Mouse (Mus musculus): ENCODE results near the gene Wdr20. TPM values are rescaled to one million over a fixed set of nuclear protein-coding genes. Genes with fewer than 3 reads are reported as not detected.

Wdr20 gene
- total and polyA plus RNA-seq, 3 experiments, result 16.4 to 47.1 (median 28.5) TPM

- Histone ChIP-seq H3K4me1 (ENCODE audit: insufficient read depth, low read depth, low read length) (peaks cover 60% of the 10 kb centered on the region), H3K36me3 (replicated peaks) (no peaks in the 10 kb centered on the region)
- ATAC-seq (ENCODE audit: extremely low read depth, insufficient number of reproducible peaks, low FRiP score, poor library complexity, severe bottlenecking), result peak; percentile 85
Measured at GRCm38 (mm10) chr12:110706337-110707231, 31.2 kb upstream of the Wdr20 start.

GRCm38 (mm10) chr12:110707451-110707850 is 30.3 kb upstream of the Wdr20 start:
- peaks cover 33% of the 10 kb centered on the region for H3K27me3 ChIP-seq (ENCODE audit: insufficient read depth, low read length)

More at GRCm38 (mm10) chr12:110706337-110707231, 31.2 kb upstream of the Wdr20 start:
- H3K4me3 ChIP-seq (ENCODE audit: low read depth, low read length), result peak overlapping the region; percentile 62; the same call in 1 of the 2 replicates
- peaks cover 29% of the 10 kb centered on the region for H3K27me3 ChIP-seq (ENCODE audit: insufficient read depth, low read length)
- DNase-seq (ENCODE audit: low spot score), result peak; percentile 91
- H3K9me3 ChIP-seq (replicated peaks), result no peaks in the 10 kb centered on the region
- TF ChIP-seq GATA2 (IDR thresholded peaks at IDR 0.05; ENCODE audit: borderline replicate concordance, low read depth, low read length) (no peak), GATA1 (IDR thresholded peaks at IDR 0.05; ENCODE audit: borderline replicate concordance, low read length) (no peak), POLR2AphosphoS5 (IDR thresholded peaks at IDR 0.05; ENCODE audit: insufficient replicate concordance, low read depth, low read length) (no peak), TAL1 (conservative IDR thresholded peaks at IDR 0.05; ENCODE audit: low read depth, low read length) (no peak)

DNA sequence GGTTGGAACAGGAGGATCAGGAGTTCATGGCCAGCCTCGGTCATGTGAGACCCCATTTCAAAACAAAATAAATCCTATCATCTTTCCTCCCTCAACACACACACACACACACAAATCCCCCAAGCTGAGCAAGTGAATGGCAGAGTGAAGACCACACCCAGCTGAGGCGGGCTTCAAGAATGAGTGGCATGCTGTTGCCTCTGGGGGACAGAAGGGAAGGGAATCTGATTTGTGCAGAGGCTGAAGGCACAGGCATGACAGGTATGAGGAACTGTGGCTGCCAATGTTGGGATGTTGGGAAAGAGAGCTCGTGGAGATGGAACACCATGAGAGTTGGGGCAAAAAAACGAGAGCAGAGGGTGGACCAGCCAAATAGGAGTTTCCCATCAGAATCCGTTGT is 26.5 kb upstream of the Wdr20 start:
- no peak for DNase-seq (ENCODE audit: low spot score)
- no peaks in the 10 kb centered on the region for H3K36me3 ChIP-seq (replicated peaks)
- peaks cover 5% of the 10 kb centered on the region; the same call in 1 of the 2 replicates for H3K9me3 ChIP-seq (replicated peaks)
- no peak for ATAC-seq (ENCODE audit: extremely low read depth, insufficient number of reproducible peaks, low FRiP score, poor library complexity, severe bottlenecking)
- TF ChIP-seq POLR2AphosphoS5 (IDR thresholded peaks at IDR 0.05; ENCODE audit: insufficient replicate concordance, low read depth, low read length) (no peak), CTCF (IDR thresholded peaks at IDR 0.05; ENCODE audit: low read depth, low read length) (no peak), TAL1 (conservative IDR thresholded peaks at IDR 0.05; ENCODE audit: low read depth, low read length) (no peak), GATA2 (IDR thresholded peaks at IDR 0.05; ENCODE audit: borderline replicate concordance, low read depth, low read length) (no peak), GATA1 (IDR thresholded peaks at IDR 0.05; ENCODE audit: borderline replicate concordance, low read length) (no peak)
- no peak overlapping the region for H3K4me3 ChIP-seq (ENCODE audit: low read depth, low read length)
- H3K4me1 ChIP-seq (ENCODE audit: insufficient read depth, low read depth, low read length), result peaks cover 44% of the 10 kb centered on the region
- peaks cover 28% of the 10 kb centered on the region for H3K27me3 ChIP-seq (ENCODE audit: insufficient read depth, low read length)

More at GRCm38 (mm10) chr12:110707451-110707850, 30.3 kb upstream of the Wdr20 start:
- TF ChIP-seq CTCF (IDR thresholded peaks at IDR 0.05; ENCODE audit: low read depth, low read length), result no peak
- no peak for TF ChIP-seq GATA2 (IDR thresholded peaks at IDR 0.05; ENCODE audit: borderline replicate concordance, low read depth, low read length)
- no peak for TF ChIP-seq POLR2AphosphoS5 (IDR thresholded peaks at IDR 0.05; ENCODE audit: insufficient replicate concordance, low read depth, low read length)
- no peak for TF ChIP-seq GATA1 (IDR thresholded peaks at IDR 0.05; ENCODE audit: borderline replicate concordance, low read length)
- no peak for TF ChIP-seq TAL1 (conservative IDR thresholded peaks at IDR 0.05; ENCODE audit: low read depth, low read length)
- Histone ChIP-seq H3K4me3 (ENCODE audit: low read depth, low read length) (no peak overlapping the region), H3K4me1 (ENCODE audit: insufficient read depth, low read depth, low read length) (peaks cover 52% of the 10 kb centered on the region), H3K36me3 (replicated peaks) (no peaks in the 10 kb centered on the region), H3K9me3 (replicated peaks) (no peaks in the 10 kb centered on the region)
- no peak for ATAC-seq (ENCODE audit: extremely low read depth, insufficient number of reproducible peaks, low FRiP score, poor library complexity, severe bottlenecking)
- no peak for DNase-seq (ENCODE audit: low spot score)

GRCm38 (mm10) chr12:110713784-110714183 is 24.0 kb upstream of the Wdr20 start:
- no peak for DNase-seq (ENCODE audit: low spot score)
- Histone ChIP-seq H3K4me3 (ENCODE audit: low read depth, low read length) (no peak overlapping the region), H3K9me3 (replicated peaks) (peaks cover 5% of the 10 kb centered on the region; the same call in 1 of the 2 replicates), H3K36me3 (replicated peaks) (no peaks in the 10 kb centered on the region), H3K4me1 (ENCODE audit: insufficient read depth, low read depth, low read length) (peaks cover 27% of the 10 kb centered on the region), H3K27me3 (ENCODE audit: insufficient read depth, low read length) (peaks cover 41% of the 10 kb centered on the region)
- TF ChIP-seq GATA2 (IDR thresholded peaks at IDR 0.05; ENCODE audit: borderline replicate concordance, low read depth, low read length) (no peak), CTCF (IDR thresholded peaks at IDR 0.05; ENCODE audit: low read depth, low read length) (peak; percentile 68)
- ATAC-seq (ENCODE audit: extremely low read depth, insufficient number of reproducible peaks, low FRiP score, poor library complexity, severe bottlenecking), result no peak

- Histone ChIP-seq H3K4me3 (ENCODE audit: low read depth, low read length) (no peak overlapping the region), H3K36me3 (replicated peaks) (no peaks in the 10 kb centered on the region), H3K27me3 (ENCODE audit: insufficient read depth, low read length) (peaks cover 43% of the 10 kb centered on the region), H3K9me3 (replicated peaks) (peaks cover 5% of the 10 kb centered on the region; the same call in 1 of the 2 replicates), H3K4me1 (ENCODE audit: insufficient read depth, low read depth, low read length) (peaks cover 25% of the 10 kb centered on the region)
- peak; percentile 51; the same call in 1 of the 2 replicates for ATAC-seq (ENCODE audit: extremely low read depth, insufficient number of reproducible peaks, low FRiP score, poor library complexity, severe bottlenecking)
- TF ChIP-seq GATA1 (IDR thresholded peaks at IDR 0.05; ENCODE audit: borderline replicate concordance, low read length), result no peak
- TF ChIP-seq POLR2AphosphoS5 (IDR thresholded peaks at IDR 0.05; ENCODE audit: insufficient replicate concordance, low read depth, low read length), result no peak
- TF ChIP-seq TAL1 (conservative IDR thresholded peaks at IDR 0.05; ENCODE audit: low read depth, low read length), result no peak
- TF ChIP-seq GATA2 (IDR thresholded peaks at IDR 0.05; ENCODE audit: borderline replicate concordance, low read depth, low read length), result no peak
- TF ChIP-seq CTCF (IDR thresholded peaks at IDR 0.05; ENCODE audit: low read depth, low read length), result no peak
- no peak for DNase-seq (ENCODE audit: low spot score)
Measured at GRCm38 (mm10) chr12:110714215-110714614, 23.5 kb upstream of the Wdr20 start.

DNA sequence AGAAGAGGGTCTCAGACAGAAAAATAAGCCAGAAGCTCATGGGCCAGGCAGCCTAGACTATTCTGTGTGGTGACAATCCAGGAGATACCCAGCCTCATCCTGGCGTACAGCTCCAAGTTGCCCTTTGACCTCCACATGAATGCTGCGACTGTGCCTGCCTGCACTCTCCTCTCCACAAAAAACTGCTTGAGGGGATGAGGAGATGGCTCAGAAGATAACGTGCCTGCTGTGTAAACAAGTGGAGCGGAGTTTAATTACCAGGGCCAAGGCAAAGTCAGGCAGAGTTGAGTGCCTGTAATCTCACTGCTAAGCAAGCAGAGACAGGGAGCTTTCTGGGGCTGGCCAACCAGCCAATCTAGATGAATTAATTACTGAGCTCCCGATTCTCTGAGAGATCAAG is 21.7 kb upstream of the Wdr20 start:
- DNase-seq (ENCODE audit: low spot score), result no peak
- peaks cover 22% of the 10 kb centered on the region for H3K4me1 ChIP-seq (ENCODE audit: insufficient read depth, low read depth, low read length)
- H3K4me3 ChIP-seq (ENCODE audit: low read depth, low read length), result no peak overlapping the region
- ATAC-seq (ENCODE audit: extremely low read depth, insufficient number of reproducible peaks, low FRiP score, poor library complexity, severe bottlenecking), result peak; percentile 28; the same call in 1 of the 2 replicates
- H3K36me3 ChIP-seq (replicated peaks), result no peaks in the 10 kb centered on the region
- peaks cover 5% of the 10 kb centered on the region; the same call in 1 of the 2 replicates for H3K9me3 ChIP-seq (replicated peaks)
- H3K27me3 ChIP-seq (ENCODE audit: insufficient read depth, low read length), result peaks cover 39% of the 10 kb centered on the region
- TF ChIP-seq CTCF (IDR thresholded peaks at IDR 0.05; ENCODE audit: low read depth, low read length) (no peak), GATA2 (IDR thresholded peaks at IDR 0.05; ENCODE audit: borderline replicate concordance, low read depth, low read length) (no peak), POLR2AphosphoS5 (IDR thresholded peaks at IDR 0.05; ENCODE audit: insufficient replicate concordance, low read depth, low read length) (no peak), GATA1 (IDR thresholded peaks at IDR 0.05; ENCODE audit: borderline replicate concordance, low read length) (no peak), TAL1 (conservative IDR thresholded peaks at IDR 0.05; ENCODE audit: low read depth, low read length) (no peak)
